Mouse (Mus musculus) embryo, embryonic 11 days (tissue): Measurements from ENCODE around the gene Zyg11b.

ENCODE experiments used
- DNase-seq: peaks from one replicate; pipeline ENCODE4 v3.0.0-alpha.2; 2015

Gene Zyg11b

GRCm38 (mm10) chr4:108300670-108301373 is at the start of gene Zyg11b:
Zyg11b (minus strand) TSS chr4:108301096.
- peak; percentile 97 for DNase-seq

- DNase-seq = peak; percentile 34
These were observed 49.1 kb upstream of the Zyg11b start for GRCm38 (mm10) chr4:108349836-108350547.

- DNase-seq = peak; percentile 29
These were observed 48.2 kb upstream of the Zyg11b start for GRCm38 (mm10) chr4:108349064-108349463.

DNA sequence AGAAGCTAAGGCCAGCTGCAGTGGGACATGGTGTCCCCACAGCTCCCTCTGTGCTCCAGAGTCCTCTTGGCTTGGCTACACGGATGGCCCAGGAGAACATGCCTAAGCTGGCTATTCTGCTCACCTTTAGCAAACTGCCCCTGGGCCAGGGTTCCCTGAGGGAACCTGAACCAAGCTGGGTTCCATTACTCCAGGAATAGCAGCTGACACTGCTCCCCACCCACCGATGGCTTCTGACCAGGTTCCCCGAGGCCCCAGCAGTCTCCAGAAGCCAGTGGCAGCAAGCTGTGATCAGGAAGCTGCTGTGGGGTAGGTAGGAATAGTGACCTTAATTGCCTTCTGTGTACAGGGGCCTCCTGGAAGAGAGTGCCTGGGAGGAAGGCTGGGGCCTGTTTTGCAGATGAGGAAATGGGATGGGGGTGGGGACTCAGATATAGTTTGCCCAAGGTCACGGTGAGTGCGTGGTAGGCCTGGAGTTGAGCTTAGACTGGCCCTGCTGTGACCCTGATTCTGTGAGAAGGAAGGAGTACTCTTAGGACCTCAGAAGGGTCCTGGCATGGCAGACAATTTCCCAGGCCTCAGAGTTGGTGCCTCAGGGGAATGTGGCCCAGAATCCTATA is 47.5 kb upstream of the Zyg11b start:
- DNase-seq = peak; percentile 68

DNA sequence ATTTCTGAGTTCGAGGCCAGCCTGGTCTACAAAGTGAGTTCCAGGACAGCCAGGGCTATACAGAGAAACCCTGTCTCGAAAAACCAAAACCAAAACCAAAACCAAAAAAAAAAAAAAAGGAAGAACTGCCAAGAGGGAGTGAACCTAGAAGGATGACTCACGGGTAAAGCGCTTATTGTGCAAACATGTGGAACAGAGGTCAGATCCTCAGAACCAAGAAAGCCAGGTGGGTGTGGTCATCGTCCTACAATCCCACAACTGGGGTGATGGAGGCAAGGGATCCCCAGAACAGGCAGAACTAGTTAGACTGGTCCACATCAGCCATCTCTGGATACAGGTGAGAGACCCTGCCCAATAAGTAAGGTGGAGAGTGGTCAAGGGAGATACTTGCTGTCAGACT is 46.2 kb upstream of the Zyg11b start:
- DNase-seq = no peak

GRCm38 (mm10) chr4:108345826-108346225 is 44.9 kb upstream of the Zyg11b start:
- peak; percentile 24 for DNase-seq

- DNase-seq = peak; percentile 76
These were observed 43.8 kb upstream of the Zyg11b start for GRCm38 (mm10) chr4:108344631-108345083.

DNA sequence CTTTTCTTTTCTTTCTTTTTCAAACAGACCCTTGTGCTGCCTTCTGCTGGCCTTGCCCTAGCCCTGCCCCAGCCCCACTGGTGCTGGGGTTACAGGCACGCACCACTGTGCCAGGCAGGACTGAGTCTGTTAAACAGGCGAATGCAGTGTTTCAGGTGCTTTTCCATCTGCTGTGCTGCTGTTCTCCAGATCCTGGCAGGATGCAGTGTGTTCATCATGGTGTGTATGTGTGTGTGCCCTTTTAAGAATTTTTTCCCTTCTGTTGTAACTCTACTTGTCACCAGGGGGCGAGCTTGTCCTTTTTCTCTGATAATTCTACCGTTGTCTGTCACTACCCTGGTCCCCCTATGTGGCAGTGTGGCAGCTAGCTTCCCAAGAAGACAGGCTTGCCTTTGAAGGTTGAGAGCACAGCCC is 38.4 kb upstream of the Zyg11b start:
- DNase-seq = peak; percentile 88

- no peak for DNase-seq
These were observed 37.9 kb upstream of the Zyg11b start for GRCm38 (mm10) chr4:108338811-108339210.

DNA sequence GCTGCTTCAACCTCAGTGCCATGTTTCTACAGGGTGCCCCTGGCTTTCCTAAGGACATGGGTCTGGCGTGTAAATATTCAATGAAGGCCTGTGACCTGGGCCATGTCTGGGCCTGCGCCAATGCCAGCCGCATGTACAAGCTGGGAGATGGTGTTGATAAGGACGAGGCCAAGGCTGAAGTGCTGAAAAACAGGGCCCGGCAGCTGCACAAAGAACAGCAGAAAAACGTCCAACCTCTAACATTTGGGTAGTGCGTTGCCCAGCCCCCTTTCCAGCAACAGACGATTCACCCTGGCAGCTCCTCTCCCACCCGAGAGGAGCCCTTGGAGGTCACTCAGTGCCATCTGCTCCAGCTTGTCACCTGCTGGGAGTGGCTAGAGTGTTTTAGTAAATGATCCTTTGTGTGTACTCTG is 37.4 kb upstream of the Zyg11b start:
- DNase-seq = no peak

GRCm38 (mm10) chr4:108337817-108338216 is 36.9 kb upstream of the Zyg11b start:
- DNase-seq = no peak

DNA sequence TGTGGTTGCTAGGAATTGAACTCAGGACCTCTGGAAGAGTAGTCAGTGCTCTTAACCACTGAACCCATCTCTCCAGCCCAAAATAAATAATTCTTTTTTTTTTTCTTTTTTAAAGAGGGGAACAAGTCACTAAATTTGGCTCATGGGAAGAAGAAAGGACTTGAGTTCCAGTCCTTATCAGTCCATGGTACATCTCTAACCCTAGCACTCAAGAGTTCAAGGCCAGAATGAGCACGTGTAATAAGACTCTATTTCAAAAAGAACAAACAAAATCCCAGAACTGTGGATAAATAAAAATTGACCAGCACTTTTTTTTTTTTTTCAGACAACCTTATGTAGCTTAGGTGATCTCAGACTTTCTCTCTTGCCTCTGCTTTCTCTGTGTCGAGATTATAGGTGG is 35.9 kb upstream of the Zyg11b start:
- DNase-seq = no peak

DNA sequence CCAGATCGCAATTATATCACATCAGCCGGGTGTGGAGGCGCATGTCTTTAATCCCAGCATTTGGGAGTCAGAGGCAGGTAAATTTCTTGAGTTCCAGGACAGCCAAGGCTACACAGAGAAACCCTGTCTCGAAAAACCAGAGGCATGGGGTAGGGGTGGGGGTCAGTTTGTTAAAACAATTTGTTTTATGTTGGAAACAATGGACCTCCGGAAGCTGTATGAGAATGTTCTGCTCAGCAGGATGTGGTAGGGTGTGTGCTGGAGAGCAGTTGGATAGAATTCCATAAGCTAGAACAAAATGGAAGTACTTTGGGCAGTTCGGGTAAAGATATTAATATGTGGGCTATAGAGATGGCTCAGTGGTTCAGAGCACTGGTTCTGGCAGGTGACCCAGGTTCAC is 34.5 kb upstream of the Zyg11b start:
- no peak for DNase-seq

DNA sequence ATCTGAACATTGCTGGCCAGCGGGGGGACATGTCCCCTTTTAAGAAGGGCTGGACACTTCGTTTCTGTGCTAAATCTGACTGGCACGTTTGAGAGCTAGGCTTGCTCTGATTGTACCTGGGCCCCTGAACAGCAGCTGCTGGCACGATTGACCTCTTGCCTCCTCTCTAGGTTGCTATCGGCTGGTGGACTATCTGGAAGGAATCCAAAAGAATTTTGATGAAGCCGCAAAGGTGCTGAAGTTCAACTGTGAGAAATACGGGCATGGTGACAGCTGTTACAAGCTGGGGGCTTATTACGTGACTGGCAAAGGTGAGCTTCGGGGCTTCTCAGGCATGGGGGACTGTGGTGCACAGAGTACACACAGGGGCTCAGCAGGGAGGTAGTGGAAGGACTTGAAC is 31.1 kb upstream of the Zyg11b start:
- no peak for DNase-seq

GRCm38 (mm10) chr4:108329840-108330239 is 28.9 kb upstream of the Zyg11b start:
- no peak for DNase-seq

DNA sequence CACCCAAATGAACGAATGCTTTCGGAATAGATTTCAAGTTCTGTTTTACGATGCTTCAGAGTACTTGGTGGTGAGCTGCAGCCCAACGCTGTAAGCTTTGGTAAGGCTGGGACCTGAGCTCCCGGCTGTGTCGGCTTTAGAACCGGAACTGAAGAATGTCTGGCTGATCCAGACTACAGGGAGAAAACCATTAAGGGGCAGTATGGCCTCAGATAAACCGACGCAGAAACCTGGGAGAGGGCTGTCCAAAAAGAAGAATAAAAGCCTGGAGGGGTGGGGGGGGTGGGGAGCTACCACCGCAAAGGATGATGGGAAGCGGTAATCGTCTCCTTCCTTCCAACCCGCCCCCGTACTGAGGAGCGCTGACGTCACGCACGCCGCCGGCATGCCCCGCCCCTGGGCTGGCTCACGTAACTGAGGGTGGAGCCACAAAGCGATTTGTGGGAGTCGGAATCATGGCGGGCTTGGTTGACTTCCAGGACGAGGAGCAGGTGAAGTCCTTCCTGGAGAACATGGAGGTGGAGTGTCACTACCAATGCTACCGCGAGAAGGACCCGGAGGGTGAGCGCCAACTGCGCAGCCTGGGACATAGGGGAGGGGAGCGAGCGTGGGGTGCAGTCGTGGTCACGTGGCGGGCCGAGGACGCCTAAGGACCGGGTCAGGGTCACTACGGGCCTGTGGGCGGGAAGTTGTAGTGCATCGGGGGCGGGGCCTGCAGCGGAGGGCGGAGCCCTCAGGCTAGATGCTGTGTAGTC is 27.0 kb upstream of the Zyg11b start, which contains the start of gene Coa7:
Gene Coa7 (plus strand): TSS at position 411 of the 755 bp plus-strand sequence.
- peak; percentile 98 for DNase-seq

GRCm38 (mm10) chr4:108327071-108327579 is 26.2 kb upstream of the Zyg11b start:
- peak; percentile 59 for DNase-seq

- no peak for DNase-seq
These were observed 22.7 kb upstream of the Zyg11b start for GRCm38 (mm10) chr4:108323588-108323987.

- DNase-seq = no peak
These were observed 19.9 kb upstream of the Zyg11b start for GRCm38 (mm10) chr4:108320627-108321380.

- DNase-seq = no peak
These were observed 18.9 kb upstream of the Zyg11b start for GRCm38 (mm10) chr4:108319747-108320146.

DNA sequence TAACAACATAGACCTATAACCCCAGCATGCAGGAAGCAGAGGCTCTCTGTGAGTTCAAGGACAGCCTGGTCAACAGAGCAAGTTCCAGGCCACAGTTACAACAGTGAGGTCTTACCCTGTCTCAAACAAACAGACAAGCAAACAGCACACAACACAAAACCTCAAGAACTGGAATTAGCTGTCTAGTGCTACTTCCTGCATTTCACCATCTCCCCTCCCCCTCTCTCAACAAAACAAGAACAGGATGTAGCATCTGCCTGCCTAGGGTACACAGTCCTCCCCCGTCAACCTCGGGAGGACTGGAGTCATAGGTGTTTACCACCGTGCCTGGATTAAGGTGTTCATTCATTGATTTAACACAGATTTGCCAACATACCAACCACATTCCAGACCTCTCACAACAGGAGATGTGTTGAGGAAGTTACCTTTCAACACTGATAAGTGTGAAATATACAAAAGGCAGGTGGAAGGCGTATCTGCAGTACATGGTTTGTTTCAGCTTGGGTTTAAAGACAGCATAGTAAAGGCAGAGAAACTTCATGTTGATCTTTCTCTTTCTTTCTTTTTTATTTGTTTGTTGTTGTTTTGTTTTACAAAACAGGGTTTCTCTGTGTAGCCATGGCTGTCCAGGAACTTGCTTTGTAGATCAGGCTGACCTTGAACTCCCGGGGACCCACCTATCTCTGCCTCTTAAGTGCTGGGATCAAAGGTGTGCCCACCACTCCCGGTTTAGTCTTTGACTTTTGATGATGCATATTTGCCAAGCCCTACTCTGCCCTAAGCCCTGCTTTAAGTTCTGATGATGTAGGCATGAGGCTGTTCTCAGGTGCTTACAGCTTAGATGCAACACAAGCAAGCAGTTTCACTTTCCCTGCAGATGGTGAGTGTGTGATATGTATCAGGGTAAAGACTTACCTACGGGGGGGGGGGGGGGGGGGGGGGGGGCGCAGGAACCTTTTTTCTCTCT is 18.0 kb upstream of the Zyg11b start:
- DNase-seq = no peak
